Mouse (Mus musculus): ENCODE results near the gene Sbp.

GRCm38 (mm10) chr17:23979471-23979870 lies 38.0 kb downstream of the Sbp start:
- TF ChIP-seq CTCF (IDR thresholded peaks at IDR 0.05; ENCODE audit: low read depth, low read length): no peak
- TF ChIP-seq POLR2A (IDR thresholded peaks at IDR 0.05; ENCODE audit: borderline replicate concordance, low read depth, low read length): no peak

All from bone marrow macrophage, adult 2 months (primary cell).